23 mouse cellular contexts compared by ENCODE assay signal in the genomic region with DNA sequence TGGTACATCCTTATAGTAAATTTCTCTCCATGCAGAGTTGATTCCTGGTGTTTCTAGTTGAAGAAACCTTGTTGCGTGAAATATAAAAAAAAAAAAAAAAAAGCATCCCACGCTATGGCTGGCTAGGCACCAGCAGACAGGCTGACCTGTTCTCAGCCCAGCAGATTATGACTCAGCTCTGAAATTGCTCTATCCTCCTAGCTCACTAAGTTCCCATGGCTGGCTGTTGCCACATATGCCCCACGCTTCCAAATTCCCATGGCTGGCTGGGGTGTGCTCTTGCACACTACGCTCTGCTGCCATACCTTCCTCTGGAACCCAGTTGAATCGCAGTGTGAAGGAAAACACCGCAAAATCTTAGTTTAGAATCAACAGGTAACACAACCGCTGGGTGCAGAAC.
DNase-seq lines count a peak whose midpoint lies in the region; ATAC-seq and TF ChIP-seq lines count a peak whose summit lies in the region.
"Had no signal": no experiment of that assay in that cellular context is flagged by ENCODE, and none has a peak within 500 bp of the region (broad histone marks: within the 10 kb centered on the region; RNA-seq: fewer than 3 reads in every experiment).

No protein-coding gene starts in this region.

- H3K9me3 ChIP-seq in intestine, embryonic 16.5 days (ENCODE audit: control insufficient read depth, low read length) = no peaks in the 10 kb centered on the region
- H3K9me3 ChIP-seq: embryonic facial prominence, embryonic 13.5 days; embryonic facial prominence, embryonic 15.5 days; forebrain, embryonic 13.5 days; forebrain, embryonic 15.5 days had no signal

- TF ChIP-seq CTCF in Patski (IDR thresholded peaks at IDR 0.05) = no peak

- CTCF ChIA-PET in Patski (lab: Charles Lee) = no interaction called here

- POLR2A ChIA-PET in Patski (lab: Charles Lee) = interaction anchor here (0.6 kb wide), 1 partner anchor 1303 kb away, joined by 3 read pairs; no protein-coding TSS in a partner anchor

- in situ Hi-C loops in Patski (cut with MboI; ENCODE audit: low pct_unique_long_range_greater_than_20kb) = loop anchor here (5.0 kb wide), 1 partner anchor 268 kb away; the partner anchor contains the start of gene Mid1ip1

- no peaks in the 10 kb centered on the region for H3K36me3 ChIP-seq in intestine, embryonic 16.5 days (ENCODE audit: control insufficient read depth, insufficient read depth, low read length)
- H3K36me3 ChIP-seq: embryonic facial prominence, embryonic 13.5 days; embryonic facial prominence, embryonic 15.5 days; forebrain, embryonic 15.5 days had no signal

- no peak overlapping the region for H3K9ac ChIP-seq in intestine, embryonic 16.5 days (ENCODE audit: low read depth, low read length)
- H3K9ac ChIP-seq: embryonic facial prominence, embryonic 13.5 days; embryonic facial prominence, embryonic 15.5 days; forebrain, embryonic 13.5 days; forebrain, embryonic 15.5 days; forebrain, postnatal 0 days had no signal

- no peaks in the 10 kb centered on the region for H3K4me1 ChIP-seq in intestine, embryonic 16.5 days (ENCODE audit: control insufficient read depth, insufficient read depth, low read length)
- H3K4me1 ChIP-seq: embryonic facial prominence, embryonic 13.5 days; embryonic facial prominence, embryonic 15.5 days; forebrain, embryonic 13.5 days; forebrain, embryonic 15.5 days had no signal

- H3K27me3 ChIP-seq in Patski = peaks cover 4% of the 10 kb centered on the region
- no peaks in the 10 kb centered on the region for H3K27me3 ChIP-seq in intestine, embryonic 16.5 days (replicated peaks; ENCODE audit: control insufficient read depth, insufficient read depth, low read length)
- H3K27me3 ChIP-seq: forebrain, embryonic 13.5 days; forebrain, embryonic 15.5 days had no signal

- H3K4me2 ChIP-seq in intestine, embryonic 16.5 days (ENCODE audit: low read depth, low read length) = no peak overlapping the region
- H3K4me2 ChIP-seq: embryonic facial prominence, embryonic 13.5 days; embryonic facial prominence, embryonic 15.5 days; forebrain, embryonic 13.5 days; forebrain, embryonic 15.5 days had no signal

- no peak overlapping the region for H3K4me3 ChIP-seq in intestine, embryonic 16.5 days (ENCODE audit: low read length)
- H3K4me3 ChIP-seq: embryonic facial prominence, embryonic 13.5 days; embryonic facial prominence, embryonic 15.5 days; erythroblast, embryonic 14.5 days; forebrain, embryonic 13.5 days; forebrain, embryonic 15.5 days had no signal

- peak; percentile 66 for DNase-seq in 3T3-L1 (ENCODE audit: low read depth, low spot score)
- DNase-seq in Patski (ENCODE audit: low read depth, low spot score) = peak; percentile 35
- peak; percentile 28 for DNase-seq in brain, adult 2 months (ENCODE audit: low read depth, low spot score)
- DNase-seq in gonadal fat pad, adult 2 months (ENCODE audit: low read depth) = peak; percentile 28
- no peak for DNase-seq in thymus, postnatal 25 days
- DNase-seq in layer of hippocampus, postnatal 36 days = no peak
- DNase-seq: adrenal gland, adult 8-10 months; adrenal gland, postnatal 14 days; cerebellum, adult 11 months; cerebellum, adult 18-20 months; cerebellum, adult 8-10 months; cerebellum, adult 9-11 months; cerebellum, postnatal 14 days; cerebellum, postnatal 36 days; embryo, embryonic 11 days; forebrain, postnatal 0 days had no signal

- ATAC-seq in Patski = peak; percentile 67
- no peak for ATAC-seq in inflammation-experienced regulatory T-cells, adult 6 months
- ATAC-seq in intestine, embryonic 16.5 days = no peak
- ATAC-seq: forebrain, embryonic 13.5 days; forebrain, embryonic 15.5 days; forebrain, postnatal 0 days had no signal

- WGBS in intestine, embryonic 16.5 days = 89% methylated on average over 7 of the region's 7 CpGs

- H3K27ac ChIP-seq in intestine, embryonic 16.5 days (ENCODE audit: low read length) = no peak overlapping the region
- H3K27ac ChIP-seq: embryonic facial prominence, embryonic 13.5 days; embryonic facial prominence, embryonic 15.5 days; forebrain, embryonic 13.5 days; forebrain, embryonic 15.5 days had no signal

Comparison
In these comparisons a context has a peak if more than half of its experiments do, and no peak if none do; other contexts are left out.
1. DNase-seq: peak in 3T3-L1 (single experiment), Patski (single experiment), brain, adult 2 months (single experiment) and gonadal fat pad, adult 2 months (single experiment); none in thymus, postnatal 25 days (single experiment) and layer of hippocampus, postnatal 36 days (0 of 2).